Mouse (Mus musculus): ENCODE measurements around the gene Rabep1. TPM values are rescaled to one million over a fixed set of nuclear protein-coding genes. Genes with fewer than 3 reads are reported as not detected.

The Rabep1 gene
- total and polyA plus RNA-seq, 2 experiments = 3.5 to 29.1 TPM

- Histone ChIP-seq H3K4me1 (ENCODE audit: control insufficient read depth, insufficient read depth, low read length) (peaks cover 8% of the 10 kb centered on the region; the same call in 1 of the 2 replicates), H3K27me3 (ENCODE audit: control insufficient read depth, insufficient read depth, low read length) (no peaks in the 10 kb centered on the region), H3K9ac (ENCODE audit: low read depth, low read length) (no peak overlapping the region), H3K79me2 (ENCODE audit: control insufficient read depth, insufficient read depth, low read length) (peaks cover 6% of the 10 kb centered on the region; the same call in 1 of the 2 replicates), H3K4me3 (ENCODE audit: insufficient read depth, low read depth, low read length) (no peak overlapping the region), H3K27ac (replicated peaks; ENCODE audit: insufficient read depth, low read depth, low read length) (no peak overlapping the region), H3K36me3 (ENCODE audit: control insufficient read depth, insufficient read depth, low read length) (peaks cover 32% of the 10 kb centered on the region)
- no peak for TF ChIP-seq CTCF (IDR thresholded peaks at IDR 0.05; ENCODE audit: low read depth, low read length)
- WGBS = 85% methylated on average over 6 of the region's 6 CpGs
- DNase-seq (ENCODE audit: extremely low read depth, low read depth, low spot score) = no peak
Observed at GRCm38 (mm10) chr11:70980232-70980631, 135.7 kb downstream of the Rabep1 start.

GRCm38 (mm10) chr11:70980751-70981510, 136.4 kb downstream of the Rabep1 start:
- WGBS = 91% methylated on average over 14 of the region's 14 CpGs
- H3K4me3 ChIP-seq (ENCODE audit: insufficient read depth, low read depth, low read length) = no peak overlapping the region

GRCm38 (mm10) chr11:70982030-70982429, 137.5 kb downstream of the Rabep1 start:
- Histone ChIP-seq H3K4me3 (ENCODE audit: insufficient read depth, low read depth, low read length) (peak overlapping the region; percentile 97), H3K36me3 (ENCODE audit: control insufficient read depth, insufficient read depth, low read length) (peaks cover 29% of the 10 kb centered on the region), H3K27ac (replicated peaks; ENCODE audit: insufficient read depth, low read depth, low read length) (no peak overlapping the region), H3K27me3 (ENCODE audit: control insufficient read depth, insufficient read depth, low read length) (no peaks in the 10 kb centered on the region), H3K4me1 (ENCODE audit: control insufficient read depth, insufficient read depth, low read length) (peaks cover 8% of the 10 kb centered on the region; the same call in 1 of the 2 replicates), H3K9ac (ENCODE audit: low read depth, low read length) (peak overlapping the region; percentile 22), H3K79me2 (ENCODE audit: control insufficient read depth, insufficient read depth, low read length) (peaks cover 6% of the 10 kb centered on the region; the same call in 1 of the 2 replicates)
- TF ChIP-seq POLR2A (IDR thresholded peaks at IDR 0.05; ENCODE audit: extremely low read depth, insufficient read depth, low read length) = no peak
- TF ChIP-seq CTCF (IDR thresholded peaks at IDR 0.05; ENCODE audit: low read depth, low read length) = no peak
- peak; percentile 60 for DNase-seq (ENCODE audit: extremely low read depth, low read depth, low spot score)
- 2% methylated on average over 12 of the region's 12 CpGs for WGBS

More at GRCm38 (mm10) chr11:70980751-70981510, 136.4 kb downstream of the Rabep1 start:
- H3K4me1 ChIP-seq (ENCODE audit: control insufficient read depth, insufficient read depth, low read length) = peaks cover 8% of the 10 kb centered on the region; the same call in 1 of the 2 replicates
- no peak overlapping the region for H3K9ac ChIP-seq (ENCODE audit: low read depth, low read length)
- TF ChIP-seq POLR2A (IDR thresholded peaks at IDR 0.05; ENCODE audit: extremely low read depth, insufficient read depth, low read length) (no peak), CTCF (IDR thresholded peaks at IDR 0.05; ENCODE audit: low read depth, low read length) (no peak)
- H3K36me3 ChIP-seq (ENCODE audit: control insufficient read depth, insufficient read depth, low read length) = peaks cover 25% of the 10 kb centered on the region
- DNase-seq (ENCODE audit: extremely low read depth, low read depth, low spot score) = no peak
- no peaks in the 10 kb centered on the region for H3K27me3 ChIP-seq (ENCODE audit: control insufficient read depth, insufficient read depth, low read length)
- H3K27ac ChIP-seq (replicated peaks; ENCODE audit: insufficient read depth, low read depth, low read length) = no peak overlapping the region
- peaks cover 6% of the 10 kb centered on the region; the same call in 1 of the 2 replicates for H3K79me2 ChIP-seq (ENCODE audit: control insufficient read depth, insufficient read depth, low read length)

- Histone ChIP-seq H3K9ac (ENCODE audit: low read depth, low read length) (peak within 1 kb of the TSS; percentile 92), H3K36me3 (ENCODE audit: control insufficient read depth, insufficient read depth, low read length) (peaks cover 26% of the 10 kb centered on the region), H3K4me1 (ENCODE audit: control insufficient read depth, insufficient read depth, low read length) (peaks cover 8% of the 10 kb centered on the region; the same call in 1 of the 2 replicates), H3K4me3 (ENCODE audit: insufficient read depth, low read depth, low read length) (peak within 1 kb of the TSS; percentile 97), H3K79me2 (ENCODE audit: control insufficient read depth, insufficient read depth, low read length) (peaks cover 6% of the 10 kb centered on the region; the same call in 1 of the 2 replicates), H3K27me3 (ENCODE audit: control insufficient read depth, insufficient read depth, low read length) (no peaks in the 10 kb centered on the region), H3K27ac (replicated peaks; ENCODE audit: insufficient read depth, low read depth, low read length) (peak within 1 kb of the TSS; percentile 71)
- TF ChIP-seq CTCF (IDR thresholded peaks at IDR 0.05; ENCODE audit: low read depth, low read length) (peak; percentile 94), POLR2A (IDR thresholded peaks at IDR 0.05; ENCODE audit: extremely low read depth, insufficient read depth, low read length) (0 out of 2 replicates have a peak, but pooled peaks have one; percentile 58)
- WGBS = under 1% methylated on average over 63 of the region's 64 CpGs
- DNase-seq (ENCODE audit: extremely low read depth, low read depth, low spot score) = peak; percentile 79
Observed at GRCm38 (mm10) chr11:70982557-70983228, 138.1 kb downstream of the Rabep1 start, which contains the start of gene C1qbp. Gene C1qbp, minus strand, starts transcription at chr11:70983026.

Other genes with a start within 250 kb of the Rabep1 start
- gene 4930544D05Rik, start 228.9 kb upstream of the Rabep1 start, total RNA-seq (2014; rRNA removed) = not detected in 2 replicates
- not detected in 2 replicates for gene 4930544D05Rik, start 228.9 kb upstream of the Rabep1 start, polyA plus RNA-seq (2012; rRNA removed)
- gene Chrne, start 225.6 kb upstream of the Rabep1 start, total RNA-seq (2014; rRNA removed) = 0.07 and 0.09 TPM in 2 replicates
- 1.1 and 1.3 TPM in 2 replicates for gene Chrne, start 225.6 kb upstream of the Rabep1 start, polyA plus RNA-seq (2012; rRNA removed)
- 0.07 TPM in 1 of 2 replicates, not detected in the other for gene Gp1ba, start 205.7 kb upstream of the Rabep1 start, total RNA-seq (2014; rRNA removed)
- gene Gp1ba, start 205.7 kb upstream of the Rabep1 start, polyA plus RNA-seq (2012; rRNA removed) = 0.09 TPM in 1 of 2 replicates, not detected in the other
- gene Rnf167, start 197.5 kb upstream of the Rabep1 start, total RNA-seq (2014; rRNA removed) = 34.3 and 37.7 TPM in 2 replicates
- 68.4 and 75.4 TPM in 2 replicates for gene Rnf167, start 197.5 kb upstream of the Rabep1 start, polyA plus RNA-seq (2012; rRNA removed)
- gene Slc25a11, start 197.3 kb upstream of the Rabep1 start, total RNA-seq (2014; rRNA removed) = 108 and 109 TPM in 2 replicates
- 113 and 118 TPM in 2 replicates for gene Slc25a11, start 197.3 kb upstream of the Rabep1 start, polyA plus RNA-seq (2012; rRNA removed)
- 132 and 210 TPM in 2 replicates for gene Pfn1, start 190.1 kb upstream of the Rabep1 start, total RNA-seq (2014; rRNA removed)
- gene Pfn1, start 190.1 kb upstream of the Rabep1 start, polyA plus RNA-seq (2012; rRNA removed) = 583 and 713 TPM in 2 replicates
- 3.0 and 3.3 TPM in 2 replicates for gene Eno3, start 187.6 kb upstream of the Rabep1 start, total RNA-seq (2014; rRNA removed)
- 4.0 and 4.5 TPM in 2 replicates for gene Eno3, start 187.6 kb upstream of the Rabep1 start, polyA plus RNA-seq (2012; rRNA removed)
- gene Spag7, start 175.4 kb upstream of the Rabep1 start, total RNA-seq (2014; rRNA removed) = 29.4 and 31.6 TPM in 2 replicates
- 21.0 and 24.0 TPM in 2 replicates for gene Spag7, start 175.4 kb upstream of the Rabep1 start, polyA plus RNA-seq (2012; rRNA removed)
- gene Camta2, start 156.7 kb upstream of the Rabep1 start, total RNA-seq (2014; rRNA removed) = 2.3 and 3.0 TPM in 2 replicates
- gene Camta2, start 156.7 kb upstream of the Rabep1 start, polyA plus RNA-seq (2012; rRNA removed) = 14.7 and 16.9 TPM in 2 replicates
- 14.1 and 18.4 TPM in 2 replicates for gene Inca1, start 144.6 kb upstream of the Rabep1 start, total RNA-seq (2014; rRNA removed)
- gene Inca1, start 144.6 kb upstream of the Rabep1 start, polyA plus RNA-seq (2012; rRNA removed) = 19.5 and 29.9 TPM in 2 replicates
- 50.8 and 60.9 TPM in 2 replicates for gene Kif1c, start 144.2 kb upstream of the Rabep1 start, total RNA-seq (2014; rRNA removed)
- 75.6 and 93.7 TPM in 2 replicates for gene Kif1c, start 144.2 kb upstream of the Rabep1 start, polyA plus RNA-seq (2012; rRNA removed)
- gene Zfp3, start 80.6 kb upstream of the Rabep1 start, total RNA-seq (2014; rRNA removed) = 1.8 and 1.9 TPM in 2 replicates
- gene Zfp3, start 80.6 kb upstream of the Rabep1 start, polyA plus RNA-seq (2012; rRNA removed) = 0.47 and 0.87 TPM in 2 replicates
- 1.7 and 1.9 TPM in 2 replicates for gene Scimp, start 32.2 kb upstream of the Rabep1 start, total RNA-seq (2014; rRNA removed)
- gene Scimp, start 32.2 kb upstream of the Rabep1 start, polyA plus RNA-seq (2012; rRNA removed) = 0.93 and 2.0 TPM in 2 replicates
- 26.9 and 28.9 TPM in 2 replicates for gene Nup88, start 125.2 kb downstream of the Rabep1 start, total RNA-seq (2014; rRNA removed)
- 11.6 and 14.3 TPM in 2 replicates for gene Nup88, start 125.2 kb downstream of the Rabep1 start, polyA plus RNA-seq (2012; rRNA removed)
- 48.1 and 51.5 TPM in 2 replicates for gene Rpain, start 125.4 kb downstream of the Rabep1 start, total RNA-seq (2014; rRNA removed)
- gene Rpain, start 125.4 kb downstream of the Rabep1 start, polyA plus RNA-seq (2012; rRNA removed) = 32.5 and 38.5 TPM in 2 replicates
- 39.0 and 51.7 TPM in 2 replicates for gene C1qbp, start 138.2 kb downstream of the Rabep1 start, total RNA-seq (2014; rRNA removed)
- gene C1qbp, start 138.2 kb downstream of the Rabep1 start, polyA plus RNA-seq (2012; rRNA removed) = 128 and 152 TPM in 2 replicates
- gene Dhx33, start 159.7 kb downstream of the Rabep1 start, total RNA-seq (2014; rRNA removed) = 7.8 and 9.0 TPM in 2 replicates
- 13.8 and 22.0 TPM in 2 replicates for gene Dhx33, start 159.7 kb downstream of the Rabep1 start, polyA plus RNA-seq (2012; rRNA removed)
- gene Mis12, start 174.8 kb downstream of the Rabep1 start, total RNA-seq (2014; rRNA removed) = 7.8 and 9.7 TPM in 2 replicates
- 2.7 and 3.0 TPM in 2 replicates for gene Mis12, start 174.8 kb downstream of the Rabep1 start, polyA plus RNA-seq (2012; rRNA removed)
- 56.4 and 59.0 TPM in 2 replicates for gene Derl2, start 175.1 kb downstream of the Rabep1 start, total RNA-seq (2014; rRNA removed)
- 49.4 and 58.5 TPM in 2 replicates for gene Derl2, start 175.1 kb downstream of the Rabep1 start, polyA plus RNA-seq (2012; rRNA removed)
- 0.20 TPM in 1 of 2 replicates, not detected in the other for gene 6330403K07Rik, start 188.7 kb downstream of the Rabep1 start, total RNA-seq (2014; rRNA removed)
- not detected in 2 replicates for gene 6330403K07Rik, start 188.7 kb downstream of the Rabep1 start, polyA plus RNA-seq (2012; rRNA removed)